Mouse (Mus musculus): ENCODE data around the gene Dab1. TPM values are rescaled to one million over a fixed set of nuclear protein-coding genes. Genes with fewer than 3 reads are reported as not detected.

The Dab1 gene
- polyA plus RNA-seq, 1 experiment from 2014 or later, result 66.3 TPM

GRCm38 (mm10) chr4:104178067-104178466 lies 558.9 kb downstream of the Dab1 start:
- no peak for ATAC-seq (ENCODE audit: low FRiP score, low read depth)
- 79% methylated on average over 3 of the region's 3 CpGs for WGBS
- no peak overlapping the region for H3K4me2 ChIP-seq (replicated peaks)
- H3K9me3 ChIP-seq, result no peaks in the 10 kb centered on the region
- H3K36me3 ChIP-seq, result no peaks in the 10 kb centered on the region
- H3K4me3 ChIP-seq, result no peak overlapping the region
- no peak overlapping the region for H3K9ac ChIP-seq (replicated peaks)
- H3K4me1 ChIP-seq, result no peaks in the 10 kb centered on the region
- H3K27ac ChIP-seq (replicated peaks), result no peak overlapping the region
- H3K27me3 ChIP-seq, result no peaks in the 10 kb centered on the region

DNA sequence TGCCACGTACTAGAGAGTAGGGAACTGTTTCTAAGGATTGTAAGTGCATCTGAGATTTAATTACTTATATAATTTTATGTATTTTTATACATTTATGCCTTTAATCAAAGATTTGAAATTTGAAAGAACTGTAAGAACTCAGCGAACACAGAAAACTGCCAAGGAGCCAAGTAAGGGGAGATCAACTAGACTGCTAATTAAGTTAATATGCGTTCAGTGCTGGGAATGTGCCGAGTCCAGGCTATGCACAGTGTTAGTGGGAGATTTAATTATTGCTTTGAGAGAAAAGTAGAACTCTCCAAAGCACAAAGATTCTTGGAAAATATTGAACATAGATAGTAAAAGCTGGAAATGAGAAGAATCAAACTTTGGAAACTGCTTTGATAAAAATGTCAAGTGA lies 567.2 kb downstream of the Dab1 start:
- Histone ChIP-seq H3K4me2 (replicated peaks) (no peak overlapping the region), H3K4me3 (no peak overlapping the region), H3K36me3 (no peaks in the 10 kb centered on the region), H3K9me3 (no peaks in the 10 kb centered on the region), H3K4me1 (no peaks in the 10 kb centered on the region), H3K27ac (replicated peaks) (no peak overlapping the region), H3K27me3 (no peaks in the 10 kb centered on the region), H3K9ac (replicated peaks) (no peak overlapping the region)
- ATAC-seq (ENCODE audit: low FRiP score, low read depth), result no peak
- WGBS, result 77% methylated on average over 4 of the region's 4 CpGs

- Histone ChIP-seq H3K9me3 (no peaks in the 10 kb centered on the region), H3K9ac (replicated peaks) (no peak overlapping the region), H3K36me3 (no peaks in the 10 kb centered on the region), H3K27ac (replicated peaks) (no peak overlapping the region), H3K4me3 (no peak overlapping the region), H3K27me3 (no peaks in the 10 kb centered on the region), H3K4me1 (no peaks in the 10 kb centered on the region), H3K4me2 (replicated peaks) (no peak overlapping the region)
- no peak for ATAC-seq (ENCODE audit: low FRiP score, low read depth)
- WGBS, result 92% methylated on average over 8 of the region's 8 CpGs
Measured at GRCm38 (mm10) chr4:104198635-104199034, 579.5 kb downstream of the Dab1 start.

DNA sequence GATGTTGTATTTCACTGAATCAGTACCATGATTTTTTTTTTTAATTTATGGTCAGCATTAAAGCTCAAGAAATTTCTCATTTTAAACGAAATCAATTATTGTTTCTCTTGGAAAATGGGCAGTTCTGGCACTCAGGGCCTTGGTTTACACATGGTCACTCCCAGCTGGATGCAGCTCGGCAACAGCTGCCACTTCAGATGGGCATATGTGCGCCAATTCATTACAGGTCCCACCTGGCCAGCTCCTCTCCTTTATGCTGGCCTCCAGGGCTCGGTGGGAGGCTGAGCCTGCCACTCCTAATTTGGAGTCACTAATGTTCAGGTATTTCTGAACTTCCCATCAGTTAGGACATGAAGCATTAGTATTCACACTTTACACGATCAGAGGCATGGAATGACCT lies 582.5 kb downstream of the Dab1 start:
- H3K27me3 ChIP-seq, result no peaks in the 10 kb centered on the region
- ATAC-seq (ENCODE audit: low FRiP score, low read depth), result no peak
- no peaks in the 10 kb centered on the region for H3K36me3 ChIP-seq
- no peak overlapping the region for H3K4me2 ChIP-seq (replicated peaks)
- H3K9me3 ChIP-seq, result no peaks in the 10 kb centered on the region
- H3K4me3 ChIP-seq, result no peak overlapping the region
- H3K27ac ChIP-seq (replicated peaks), result no peak overlapping the region
- WGBS, result 85% methylated on average over 5 of the region's 5 CpGs
- no peak overlapping the region for H3K9ac ChIP-seq (replicated peaks)
- H3K4me1 ChIP-seq, result peaks cover 4% of the 10 kb centered on the region; the same call in 1 of the 2 replicates

GRCm38 (mm10) chr4:104204047-104204446 lies 584.9 kb downstream of the Dab1 start:
- Histone ChIP-seq H3K9me3 (no peaks in the 10 kb centered on the region), H3K27ac (replicated peaks) (no peak overlapping the region), H3K4me2 (replicated peaks) (no peak overlapping the region), H3K4me3 (no peak overlapping the region), H3K4me1 (peaks cover 4% of the 10 kb centered on the region; the same call in 1 of the 2 replicates), H3K27me3 (no peaks in the 10 kb centered on the region), H3K9ac (replicated peaks) (no peak overlapping the region), H3K36me3 (no peaks in the 10 kb centered on the region)
- ATAC-seq (ENCODE audit: low FRiP score, low read depth), result no peak
- WGBS, result 31% methylated on average over 6 of the region's 6 CpGs

GRCm38 (mm10) chr4:104206639-104207038 lies 587.5 kb downstream of the Dab1 start:
- no peaks in the 10 kb centered on the region for H3K27me3 ChIP-seq
- H3K36me3 ChIP-seq, result no peaks in the 10 kb centered on the region
- no peak for ATAC-seq (ENCODE audit: low FRiP score, low read depth)
- WGBS, result 48% methylated on average over 5 of the region's 5 CpGs
- peaks cover 8% of the 10 kb centered on the region; the same call in 1 of the 2 replicates for H3K4me1 ChIP-seq
- H3K9me3 ChIP-seq, result no peaks in the 10 kb centered on the region
- H3K4me3 ChIP-seq, result no peak overlapping the region
- no peak overlapping the region for H3K9ac ChIP-seq (replicated peaks)
- no peak overlapping the region for H3K4me2 ChIP-seq (replicated peaks)
- no peak overlapping the region for H3K27ac ChIP-seq (replicated peaks)

GRCm38 (mm10) chr4:104209081-104209480 lies 589.9 kb downstream of the Dab1 start:
- H3K27ac ChIP-seq (replicated peaks), result no peak overlapping the region
- H3K4me2 ChIP-seq (replicated peaks), result no peak overlapping the region
- no peak overlapping the region for H3K4me3 ChIP-seq
- WGBS, result 28% methylated on average over 2 of the region's 2 CpGs
- ATAC-seq (ENCODE audit: low FRiP score, low read depth), result no peak
- peaks cover 13% of the 10 kb centered on the region; the same call in 1 of the 2 replicates for H3K4me1 ChIP-seq
- no peaks in the 10 kb centered on the region for H3K27me3 ChIP-seq
- no peak overlapping the region for H3K9ac ChIP-seq (replicated peaks)
- H3K36me3 ChIP-seq, result no peaks in the 10 kb centered on the region
- H3K9me3 ChIP-seq, result no peaks in the 10 kb centered on the region

DNA sequence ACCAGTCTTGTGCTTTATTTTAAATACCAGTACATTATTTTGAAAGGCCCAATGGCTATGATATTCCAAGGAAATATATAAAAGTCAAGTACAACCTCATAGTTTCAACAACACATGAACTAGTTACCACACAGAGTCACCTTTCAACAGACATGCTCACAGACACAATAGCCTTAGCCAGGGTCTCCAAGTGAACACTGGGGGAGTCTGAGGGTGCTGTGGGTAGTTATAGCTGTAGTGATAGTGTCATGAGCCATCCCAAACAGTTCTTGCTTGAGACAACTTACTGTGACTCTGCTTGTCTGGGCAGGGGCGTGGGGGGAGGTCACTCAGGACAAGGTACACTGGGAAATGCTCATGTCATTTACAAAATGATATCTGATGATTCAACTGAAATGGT lies 591.6 kb downstream of the Dab1 start:
- Histone ChIP-seq H3K4me3 (no peak overlapping the region), H3K27me3 (0 out of 2 replicates have a peak, but pooled peaks cover 5% of the 10 kb centered on the region), H3K27ac (replicated peaks) (no peak overlapping the region), H3K36me3 (no peaks in the 10 kb centered on the region), H3K9me3 (no peaks in the 10 kb centered on the region), H3K4me2 (replicated peaks) (no peak overlapping the region), H3K4me1 (peaks cover 17% of the 10 kb centered on the region), H3K9ac (replicated peaks) (no peak overlapping the region)
- no peak for ATAC-seq (ENCODE audit: low FRiP score, low read depth)
- WGBS, result 88% methylated on average over 1 of the region's 1 CpGs

GRCm38 (mm10) chr4:104211531-104212455 lies 592.6 kb downstream of the Dab1 start:
- no peak overlapping the region; the same call in 1 of the 2 replicates for H3K27ac ChIP-seq (replicated peaks)
- no peaks in the 10 kb centered on the region for H3K9me3 ChIP-seq
- WGBS, result 54% methylated on average over 9 of the region's 9 CpGs
- peaks cover 19% of the 10 kb centered on the region for H3K4me1 ChIP-seq
- H3K9ac ChIP-seq (replicated peaks), result no peak overlapping the region
- peak; percentile 48; the same call in 1 of the 2 replicates for ATAC-seq (ENCODE audit: low FRiP score, low read depth)
- H3K4me3 ChIP-seq, result no peak overlapping the region
- H3K4me2 ChIP-seq (replicated peaks), result no peak overlapping the region
- no peaks in the 10 kb centered on the region for H3K36me3 ChIP-seq
- H3K27me3 ChIP-seq, result peaks cover 9% of the 10 kb centered on the region; the same call in 1 of the 2 replicates

DNA sequence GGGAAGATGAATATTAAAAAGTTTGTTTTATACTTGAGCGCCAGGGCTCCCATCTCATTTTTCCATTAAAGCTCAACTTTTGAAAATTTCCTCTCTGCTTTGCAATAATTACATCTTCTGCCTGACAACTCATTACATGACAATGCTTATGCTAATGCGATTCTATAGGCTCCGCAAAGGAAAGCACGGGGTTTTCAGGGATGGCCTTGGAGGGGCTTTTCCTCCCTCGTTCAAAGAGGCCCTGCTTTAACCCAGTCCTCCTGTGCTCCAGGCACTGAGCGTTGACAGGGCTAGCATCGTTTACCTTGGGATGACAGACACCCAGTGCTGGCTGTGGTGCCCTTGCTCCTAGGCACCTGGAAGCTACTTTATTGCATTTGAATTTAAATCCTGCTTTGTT lies 595.6 kb downstream of the Dab1 start:
- Histone ChIP-seq H3K4me3 (no peak overlapping the region), H3K36me3 (no peaks in the 10 kb centered on the region), H3K9me3 (no peaks in the 10 kb centered on the region), H3K27ac (replicated peaks) (no peak overlapping the region), H3K4me2 (replicated peaks) (no peak overlapping the region), H3K9ac (replicated peaks) (no peak overlapping the region), H3K27me3 (peaks cover 9% of the 10 kb centered on the region; the same call in 1 of the 2 replicates), H3K4me1 (peaks cover 37% of the 10 kb centered on the region)
- ATAC-seq (ENCODE audit: low FRiP score, low read depth), result no peak
- 29% methylated on average over 7 of the region's 7 CpGs for WGBS

DNA sequence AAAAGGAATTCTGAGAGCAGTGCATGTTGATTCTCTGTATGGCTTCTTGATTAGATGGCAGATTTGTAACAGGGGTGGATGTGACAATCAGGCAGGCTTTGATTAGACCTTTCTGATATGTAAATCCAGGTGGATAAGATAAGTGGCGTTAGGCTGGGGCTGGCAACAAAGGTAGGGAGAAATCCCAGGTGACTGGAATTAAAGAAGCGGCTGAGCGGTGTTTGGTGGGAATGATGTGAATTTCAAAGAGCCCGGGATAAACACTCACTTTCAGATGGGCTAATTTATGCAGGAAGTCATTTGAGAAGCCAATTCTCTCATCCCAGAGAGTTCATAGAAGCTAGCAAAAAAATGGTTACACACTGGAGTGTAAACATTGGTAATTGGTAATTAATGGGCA lies 598.2 kb downstream of the Dab1 start:
- Histone ChIP-seq H3K9me3 (no peaks in the 10 kb centered on the region), H3K4me2 (replicated peaks) (no peak overlapping the region), H3K36me3 (no peaks in the 10 kb centered on the region), H3K4me3 (no peak overlapping the region), H3K4me1 (peaks cover 26% of the 10 kb centered on the region), H3K9ac (replicated peaks) (no peak overlapping the region), H3K27ac (replicated peaks) (no peak overlapping the region), H3K27me3 (peaks cover 9% of the 10 kb centered on the region; the same call in 1 of the 2 replicates)
- no peak for ATAC-seq (ENCODE audit: low FRiP score, low read depth)
- WGBS, result 36% methylated on average over 4 of the region's 4 CpGs

- no peak overlapping the region for H3K9ac ChIP-seq (replicated peaks)
- 73% methylated on average over 6 of the region's 6 CpGs for WGBS
- ATAC-seq (ENCODE audit: low FRiP score, low read depth), result no peak
- H3K4me1 ChIP-seq, result peaks cover 26% of the 10 kb centered on the region
- no peak overlapping the region for H3K4me2 ChIP-seq (replicated peaks)
- H3K4me3 ChIP-seq, result no peak overlapping the region
- H3K9me3 ChIP-seq, result no peaks in the 10 kb centered on the region
- H3K27ac ChIP-seq (replicated peaks), result no peak overlapping the region
- H3K27me3 ChIP-seq, result peaks cover 9% of the 10 kb centered on the region; the same call in 1 of the 2 replicates
- H3K36me3 ChIP-seq, result no peaks in the 10 kb centered on the region
Measured at GRCm38 (mm10) chr4:104218765-104219164, 599.6 kb downstream of the Dab1 start.
